Mouse (Mus musculus): ENCODE data around the gene Olfr1477. TPM values are rescaled to one million over a fixed set of nuclear protein-coding genes. Genes with fewer than 3 reads are reported as not detected.
"Not testable (repeated sequence)": the region's sequence is repeated elsewhere in the genome, so short reads cannot be mapped to it uniquely, and the experiment has no call there.

The Olfr1477 gene
- total RNA-seq (2021): not detected
- long read RNA-seq, experiment 1: 0 reads
- long read RNA-seq, experiment 2: 0 reads

DNA sequence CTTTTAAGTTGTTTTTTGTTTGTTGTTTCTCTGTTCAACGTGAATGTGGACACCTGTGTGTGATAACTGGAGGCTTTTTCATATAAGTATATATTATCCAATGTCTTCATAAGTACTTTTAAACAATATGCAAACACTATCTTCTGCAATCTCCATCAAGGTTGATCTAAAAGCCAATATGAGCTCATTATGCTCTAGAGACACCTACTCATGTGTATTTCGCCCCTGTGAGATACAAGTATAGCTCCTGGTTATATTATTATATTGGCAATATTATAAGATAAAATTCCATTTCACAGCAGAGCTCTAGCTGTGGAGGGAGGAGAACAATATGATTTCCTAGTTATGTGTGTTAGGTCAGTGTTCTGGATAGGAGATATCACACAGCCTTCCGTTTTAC, at the start of gene Olfr1477:
TSS of gene Olfr1477 (plus strand) at position 301 of the 400 bp plus-strand sequence.
- intact Hi-C loops (cut with DNase I): no loop called here
- DNase-seq: no peak
- Histone ChIP-seq H3K4me3 (no peak within 1 kb of the TSS), H3K27ac (no peak within 1 kb of the TSS)
- no peak for TF ChIP-seq CTCF (IDR thresholded peaks at IDR 0.05)

DNA sequence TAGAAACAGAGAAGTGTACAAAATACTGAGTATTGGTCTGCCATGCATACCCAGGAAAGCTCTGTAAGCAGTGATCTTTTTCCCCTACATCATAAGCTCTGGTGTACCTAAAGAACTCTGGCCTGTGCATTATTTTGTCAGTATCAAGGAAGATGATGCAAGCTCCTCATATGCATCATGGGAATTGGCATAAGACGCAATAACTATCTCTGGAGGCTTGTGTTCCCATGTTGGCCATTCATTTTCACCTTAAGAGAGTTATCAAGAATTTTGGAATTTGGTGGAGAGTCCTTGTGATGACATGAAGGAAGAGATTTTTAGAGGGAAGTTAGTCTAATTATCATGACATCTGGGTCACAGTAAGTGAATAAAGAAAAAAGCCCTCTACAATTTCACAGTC, 44.4 kb upstream of the Olfr1477 start, which contains the start of gene Olfr1472:
TSS of gene Olfr1472 (minus strand) at position 101 of the 400 bp plus-strand sequence.
- Histone ChIP-seq H3K27ac (no peak within 1 kb of the TSS), H3K4me3 (no peak within 1 kb of the TSS)
- DNase-seq: no peak
- intact Hi-C loops (cut with DNase I): no loop called here
- no peak for TF ChIP-seq CTCF (IDR thresholded peaks at IDR 0.05)

DNA sequence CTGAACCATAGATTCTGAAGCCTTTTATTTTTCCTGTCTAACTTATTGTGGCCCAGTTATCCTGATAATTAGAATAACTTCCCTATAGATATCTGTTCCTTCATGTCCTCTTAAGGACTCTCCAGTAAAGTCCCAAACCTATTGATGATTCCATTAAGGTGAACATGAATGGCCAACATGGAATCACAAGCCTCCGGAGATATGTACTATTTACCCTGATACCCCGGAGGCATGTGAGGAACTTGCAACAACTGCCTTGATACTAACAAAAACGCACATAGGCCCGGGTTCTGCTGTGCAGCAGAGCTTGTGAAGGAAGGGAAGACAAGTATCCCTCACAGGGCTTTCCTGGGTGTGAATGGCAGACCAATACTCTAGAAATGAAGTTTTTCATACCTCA, 31.1 kb upstream of the Olfr1477 start, which contains the start of gene Olfr1474:
TSS of gene Olfr1474 (plus strand) at position 301 of the 400 bp plus-strand sequence.
- H3K27ac ChIP-seq; intact Hi-C loops (cut with DNase I); DNase-seq; H3K4me3 ChIP-seq: not testable (repeated sequence)

DNA sequence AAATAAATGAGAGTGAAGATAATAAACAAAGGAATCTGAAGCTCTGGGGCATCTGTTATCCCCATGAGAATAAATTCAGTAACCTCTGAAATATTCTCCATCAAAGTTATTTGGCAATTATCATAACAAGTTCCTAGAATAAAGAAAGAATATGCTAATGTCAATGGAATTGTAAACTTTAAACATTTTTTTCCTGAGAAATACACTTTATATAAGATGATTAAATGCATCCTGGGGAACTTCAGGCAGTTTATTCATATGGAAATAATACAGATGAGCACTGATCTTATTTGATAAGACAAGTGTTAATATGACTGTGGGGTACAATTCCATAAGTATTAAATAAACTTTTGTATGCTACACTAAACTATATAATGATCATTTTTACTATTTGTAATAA, 20.2 kb upstream of the Olfr1477 start, which contains the start of gene Olfr1475:
TSS of gene Olfr1475 (minus strand) at position 101 of the 400 bp plus-strand sequence.
- intact Hi-C loops (cut with DNase I): no loop called here
- Histone ChIP-seq H3K4me3 (no peak within 1 kb of the TSS), H3K27ac (no peak within 1 kb of the TSS)
- no peak for TF ChIP-seq CTCF (IDR thresholded peaks at IDR 0.05)
- no peak for DNase-seq

DNA sequence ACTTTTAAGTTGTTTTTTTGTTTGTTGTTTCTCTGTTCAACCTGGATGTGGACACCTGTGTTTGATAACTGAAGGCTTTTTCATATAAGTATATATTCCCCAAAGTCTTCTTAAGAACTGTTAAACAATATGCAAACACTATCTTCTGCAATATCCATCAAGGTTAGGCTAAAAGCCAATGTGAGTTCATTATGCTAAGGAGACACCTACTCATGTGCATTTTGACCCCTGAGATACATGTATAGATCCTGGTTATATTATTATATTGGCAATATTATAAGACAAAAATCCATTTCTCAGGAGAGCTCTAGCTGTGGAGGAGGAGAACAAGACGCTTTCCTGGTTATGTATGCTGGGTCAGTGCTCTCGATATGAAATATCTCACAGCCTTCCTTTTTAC, 27.3 kb downstream of the Olfr1477 start, which contains the start of gene Olfr1480:
TSS of gene Olfr1480 (plus strand) at position 301 of the 400 bp plus-strand sequence.
- H3K27ac ChIP-seq: no peak within 1 kb of the TSS
- no peak for TF ChIP-seq CTCF (IDR thresholded peaks at IDR 0.05)
- intact Hi-C loops (cut with DNase I): no loop called here
- H3K4me3 ChIP-seq: no peak within 1 kb of the TSS
- no peak for DNase-seq

Other genes starting within 250 kb of the Olfr1477 start
- not detected for gene Olfr1465, start 185.0 kb upstream of the Olfr1477 start, total RNA-seq (2021)
- gene Olfr1466, start 161.7 kb upstream of the Olfr1477 start, total RNA-seq (2021): not detected
- not detected for gene Olfr1467, start 138.3 kb upstream of the Olfr1477 start, total RNA-seq (2021)
- not detected for gene Olfr1469, start 92.7 kb upstream of the Olfr1477 start, total RNA-seq (2021)
- not detected for gene Olfr1471, start 57.1 kb upstream of the Olfr1477 start, total RNA-seq (2021)
- gene Olfr1472, start 44.5 kb upstream of the Olfr1477 start, total RNA-seq (2021): not detected
- gene Olfr1474, start 31.0 kb upstream of the Olfr1477 start, total RNA-seq (2021): not detected
- gene Olfr1475, start 20.4 kb upstream of the Olfr1477 start, total RNA-seq (2021): not detected
- gene Olfr1480, start 27.4 kb downstream of the Olfr1477 start, total RNA-seq (2021): not detected
- not detected for gene Olfr1484, start 83.0 kb downstream of the Olfr1477 start, total RNA-seq (2021)
- not detected for gene Olfr1487, start 116.8 kb downstream of the Olfr1477 start, total RNA-seq (2021)
- not detected for gene Olfr1489, start 131.1 kb downstream of the Olfr1477 start, total RNA-seq (2021)
- gene Olfr1490, start 150.5 kb downstream of the Olfr1477 start, total RNA-seq (2021): not detected
- not detected for gene Olfr1491, start 196.7 kb downstream of the Olfr1477 start, total RNA-seq (2021)
- gene Olfr1493-ps1, start 222.7 kb downstream of the Olfr1477 start, total RNA-seq (2021): not detected
- gene Olfr1494, start 239.2 kb downstream of the Olfr1477 start, total RNA-seq (2021): not detected